Mouse (Mus musculus): Measurements from ENCODE around the gene Kctd12. TPM values are rescaled to one million over a fixed set of nuclear protein-coding genes. Genes with fewer than 3 reads are reported as not detected.
A peak's percentile ranks its signal among the peaks of the same experiment; 100 is the strongest.

Kctd12 gene
- 10.5 and 13.1 TPM in 2 replicates for polyA plus RNA-seq (2015; fragmentation: Nextera tagmentation; extraction: Ambion mirVana)

DNA sequence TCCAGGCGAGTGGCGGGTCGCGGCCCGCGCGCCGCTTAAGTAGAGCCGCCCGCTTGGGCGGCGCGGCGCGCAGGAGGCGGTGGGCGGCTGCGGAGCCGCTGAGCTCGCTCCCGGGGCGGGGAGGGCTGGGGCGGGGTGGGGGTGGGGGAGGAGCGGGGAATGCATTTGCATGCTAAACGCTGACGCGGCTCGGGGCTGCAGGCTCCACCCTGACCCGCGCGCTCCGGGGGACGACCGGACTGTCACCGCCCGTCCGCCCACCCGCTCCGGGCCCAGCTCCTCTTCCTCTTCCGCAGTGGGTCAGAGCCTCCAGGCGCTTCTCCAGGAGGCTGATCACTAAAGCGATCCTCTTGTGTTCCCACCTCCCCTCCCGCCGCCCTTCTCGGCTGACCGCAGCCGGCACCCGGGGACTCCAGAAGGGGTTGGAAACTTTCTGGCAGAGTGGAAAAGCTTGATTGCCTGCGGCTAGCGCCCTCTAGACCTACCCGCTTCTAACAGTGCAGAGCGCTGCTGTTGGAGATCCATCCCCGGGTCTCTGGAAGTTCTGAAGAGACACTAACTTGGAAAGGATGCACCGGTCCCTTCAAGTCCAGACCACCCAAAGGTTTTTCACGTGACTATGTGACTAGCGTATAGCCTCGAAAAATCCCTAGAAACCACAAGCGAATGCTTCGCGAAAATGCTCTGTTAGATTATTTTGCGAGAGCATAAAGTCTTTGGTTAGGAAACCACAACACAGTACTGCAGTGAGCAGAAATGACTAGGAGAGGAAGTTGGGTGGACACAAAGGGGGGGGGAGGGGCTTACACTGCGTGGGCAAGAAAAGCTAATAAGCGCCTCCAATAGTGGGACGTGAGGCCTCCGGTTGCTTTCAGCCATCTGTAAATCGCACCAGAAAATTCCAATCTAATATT lies at the start of gene Kctd12:
Gene Kctd12 (minus strand): TSS at position 11 of the 914 bp plus-strand sequence.
- H3K4me2 ChIP-seq: peak within 1 kb of the TSS; percentile 89
- no peaks in the 10 kb centered on the region for H3K36me3 ChIP-seq
- no peaks in the 10 kb centered on the region for H3K9me3 ChIP-seq
- 2% methylated on average over 52 of the region's 66 CpGs for WGBS
- H3K4me1 ChIP-seq (replicated peaks): peaks cover 25% of the 10 kb centered on the region
- ATAC-seq (ENCODE audit: low FRiP score, low read depth): peak; percentile 93
- H3K27ac ChIP-seq (replicated peaks): peak within 1 kb of the TSS; percentile 83
- 0 out of 2 replicates have a peak, but pooled peaks cover 3% of the 10 kb centered on the region for H3K27me3 ChIP-seq
- peak within 1 kb of the TSS; percentile 78 for H3K9ac ChIP-seq
- H3K4me3 ChIP-seq: peak within 1 kb of the TSS; percentile 83

DNA sequence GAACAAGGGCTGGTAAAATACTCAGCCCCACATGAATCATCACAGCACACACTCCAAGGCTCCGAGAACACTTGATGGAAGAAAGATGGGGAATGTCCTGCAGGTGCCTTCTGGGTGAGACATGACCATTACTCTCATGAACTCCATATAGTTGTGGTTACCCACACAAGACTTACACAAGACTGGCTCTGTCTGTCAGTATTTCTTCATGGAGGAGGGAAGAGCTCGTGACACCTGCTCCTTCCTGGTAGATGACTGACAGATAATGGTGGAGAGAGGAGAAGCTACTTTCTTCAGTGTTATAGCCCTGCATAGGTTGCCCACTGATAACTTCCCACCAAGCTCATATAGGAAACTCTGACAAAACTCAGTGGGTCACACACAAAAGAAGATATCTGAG lies 46.8 kb upstream of the Kctd12 start:
- no peak overlapping the region for H3K4me2 ChIP-seq
- H3K4me1 ChIP-seq (replicated peaks): no peaks in the 10 kb centered on the region
- H3K9me3 ChIP-seq: no peaks in the 10 kb centered on the region
- H3K27ac ChIP-seq (replicated peaks): no peak overlapping the region
- H3K27me3 ChIP-seq: no peaks in the 10 kb centered on the region
- no peak overlapping the region for H3K4me3 ChIP-seq
- no peak overlapping the region for H3K9ac ChIP-seq
- 90% methylated on average over 2 of the region's 2 CpGs for WGBS
- H3K36me3 ChIP-seq: no peaks in the 10 kb centered on the region
- no peak for ATAC-seq (ENCODE audit: low FRiP score, low read depth)

DNA sequence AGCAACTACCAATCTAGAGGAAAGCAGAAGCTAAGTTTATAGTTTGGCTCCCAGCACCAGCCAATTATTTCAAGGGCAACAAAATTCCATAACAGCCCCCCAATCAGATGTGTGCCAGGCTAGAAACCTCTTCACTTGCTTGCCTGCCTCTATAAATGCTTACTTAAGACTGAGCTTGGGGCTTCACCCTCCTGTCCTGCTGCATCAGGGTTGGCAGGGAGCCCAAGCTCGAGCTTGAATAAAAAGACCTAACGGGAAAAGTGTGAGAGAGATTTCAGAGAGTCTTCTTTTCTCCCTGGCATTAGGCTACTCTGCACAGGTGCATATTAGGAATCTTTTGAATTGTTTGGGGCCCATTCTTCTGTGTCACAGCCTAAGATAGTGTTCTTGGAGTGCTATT lies 37.6 kb upstream of the Kctd12 start:
- H3K9ac ChIP-seq: no peak overlapping the region
- no peaks in the 10 kb centered on the region for H3K36me3 ChIP-seq
- 49% methylated on average over 2 of the region's 2 CpGs for WGBS

DNA sequence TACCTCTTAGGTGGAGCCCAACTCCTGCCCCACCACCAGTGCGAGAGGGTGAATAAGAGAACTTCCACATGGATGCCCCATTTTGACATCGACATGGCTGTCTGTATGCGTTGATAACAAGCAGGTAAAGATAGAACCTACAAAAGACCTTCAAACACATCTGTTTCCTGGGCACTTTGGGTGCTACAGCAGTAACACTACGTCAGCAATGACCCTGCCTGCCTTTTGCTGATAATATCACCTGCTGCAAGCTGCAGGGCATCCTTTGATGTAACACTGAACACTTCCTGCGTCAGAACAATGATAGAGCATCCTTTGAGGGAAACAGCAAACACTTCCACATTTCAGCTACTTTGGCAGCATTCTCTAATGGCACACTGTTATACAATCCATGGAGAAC lies 34.6 kb upstream of the Kctd12 start:
- Histone ChIP-seq H3K4me1 (replicated peaks) (no peaks in the 10 kb centered on the region), H3K27me3 (no peaks in the 10 kb centered on the region), H3K36me3 (no peaks in the 10 kb centered on the region), H3K4me3 (no peak overlapping the region), H3K4me2 (no peak overlapping the region), H3K27ac (replicated peaks) (no peak overlapping the region), H3K9ac (no peak overlapping the region), H3K9me3 (no peaks in the 10 kb centered on the region)
- ATAC-seq (ENCODE audit: low FRiP score, low read depth): no peak
- 75% methylated on average over 5 of the region's 5 CpGs for WGBS

More for the DNA sequence above, 37.6 kb upstream of the Kctd12 start:
- no peaks in the 10 kb centered on the region for H3K4me1 ChIP-seq (replicated peaks)
- no peak overlapping the region for H3K4me2 ChIP-seq
- no peak overlapping the region for H3K27ac ChIP-seq (replicated peaks)
- H3K27me3 ChIP-seq: no peaks in the 10 kb centered on the region
- ATAC-seq (ENCODE audit: low FRiP score, low read depth): no peak
- H3K9me3 ChIP-seq: no peaks in the 10 kb centered on the region
- H3K4me3 ChIP-seq: no peak overlapping the region

DNA sequence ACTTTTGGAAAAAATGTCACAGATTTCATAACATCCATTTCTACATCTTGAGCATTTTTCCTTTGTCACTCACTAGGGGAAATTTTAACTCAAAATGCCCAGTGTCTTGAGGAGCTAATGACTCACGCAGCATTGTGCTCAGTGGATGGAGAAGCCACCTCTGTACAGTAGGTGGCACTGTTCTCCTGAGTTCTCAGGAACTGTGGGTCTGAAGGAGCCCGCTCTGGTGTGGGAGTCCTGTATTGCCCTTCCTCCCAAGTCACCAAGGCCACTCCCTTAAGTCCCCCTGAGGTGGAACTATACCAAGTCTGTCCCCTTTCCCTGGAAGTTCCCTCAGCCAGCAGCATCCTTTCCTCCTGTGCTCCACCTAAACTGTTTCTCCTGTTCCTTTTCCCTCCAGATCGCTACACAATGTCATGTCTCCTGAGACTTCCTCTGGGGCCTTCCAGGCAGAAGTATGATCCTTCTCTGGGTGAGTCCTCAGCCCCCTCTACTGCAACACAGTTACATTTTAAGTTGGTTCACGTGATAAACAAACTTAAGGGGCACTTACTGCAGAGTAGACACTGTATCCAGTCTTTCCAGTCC lies 30.2 kb upstream of the Kctd12 start:
- Histone ChIP-seq H3K36me3 (no peaks in the 10 kb centered on the region), H3K9me3 (no peaks in the 10 kb centered on the region), H3K4me3 (no peak overlapping the region), H3K4me2 (no peak overlapping the region), H3K27ac (replicated peaks) (no peak overlapping the region), H3K4me1 (replicated peaks) (no peaks in the 10 kb centered on the region), H3K9ac (no peak overlapping the region), H3K27me3 (no peaks in the 10 kb centered on the region)
- peak; percentile 86 for ATAC-seq (ENCODE audit: low FRiP score, low read depth)
- 24% methylated on average over 4 of the region's 4 CpGs for WGBS

DNA sequence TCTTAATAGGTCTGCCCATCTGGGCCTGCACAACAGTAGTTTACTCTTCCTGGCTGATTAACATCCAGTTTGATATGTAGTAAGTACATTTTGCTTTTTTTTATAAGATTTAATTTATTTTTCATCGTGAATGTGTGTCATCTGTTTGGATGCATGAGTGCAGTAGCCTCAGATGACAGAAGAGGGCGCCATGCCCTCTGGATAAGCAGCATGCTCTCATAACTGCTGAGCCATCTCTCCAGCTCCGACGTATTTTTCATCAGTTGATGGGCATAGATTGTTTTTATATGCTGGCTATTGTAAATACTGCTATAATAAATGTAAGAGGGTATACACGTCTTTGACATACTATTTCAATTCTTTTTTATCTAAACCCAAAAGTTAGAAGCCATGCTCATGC lies 29.3 kb upstream of the Kctd12 start:
- Histone ChIP-seq H3K9ac (no peak overlapping the region), H3K27ac (replicated peaks) (no peak overlapping the region), H3K4me1 (replicated peaks) (no peaks in the 10 kb centered on the region), H3K27me3 (no peaks in the 10 kb centered on the region), H3K9me3 (no peaks in the 10 kb centered on the region), H3K36me3 (no peaks in the 10 kb centered on the region), H3K4me3 (no peak overlapping the region), H3K4me2 (no peak overlapping the region)
- ATAC-seq (ENCODE audit: low FRiP score, low read depth): no peak
- WGBS: 32% methylated on average over 5 of the region's 5 CpGs

DNA sequence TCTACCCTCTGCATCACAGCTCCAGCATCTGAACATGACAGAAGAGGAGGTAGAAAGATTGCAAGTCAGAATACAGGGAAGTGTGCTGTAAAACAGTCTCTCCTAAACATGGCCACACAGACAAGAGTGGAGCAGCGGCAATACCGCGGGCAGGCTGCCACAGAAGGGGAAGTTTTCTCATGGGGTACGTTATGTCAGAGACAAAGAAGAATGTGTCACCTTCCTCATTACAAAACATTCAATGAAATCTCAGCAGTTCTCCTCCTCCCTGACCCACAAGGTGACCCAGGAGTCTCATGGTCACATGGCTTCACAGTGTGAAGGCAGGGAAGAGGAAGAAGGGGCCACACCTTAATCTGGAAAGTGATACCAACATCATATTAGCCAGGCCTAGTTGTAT lies 25.3 kb upstream of the Kctd12 start:
- ATAC-seq (ENCODE audit: low FRiP score, low read depth): no peak
- Histone ChIP-seq H3K4me2 (no peak overlapping the region), H3K27ac (replicated peaks) (no peak overlapping the region), H3K4me1 (replicated peaks) (no peaks in the 10 kb centered on the region), H3K9me3 (no peaks in the 10 kb centered on the region), H3K4me3 (no peak overlapping the region), H3K36me3 (no peaks in the 10 kb centered on the region), H3K9ac (no peak overlapping the region), H3K27me3 (no peaks in the 10 kb centered on the region)
- WGBS: 84% methylated on average over 4 of the region's 4 CpGs

DNA sequence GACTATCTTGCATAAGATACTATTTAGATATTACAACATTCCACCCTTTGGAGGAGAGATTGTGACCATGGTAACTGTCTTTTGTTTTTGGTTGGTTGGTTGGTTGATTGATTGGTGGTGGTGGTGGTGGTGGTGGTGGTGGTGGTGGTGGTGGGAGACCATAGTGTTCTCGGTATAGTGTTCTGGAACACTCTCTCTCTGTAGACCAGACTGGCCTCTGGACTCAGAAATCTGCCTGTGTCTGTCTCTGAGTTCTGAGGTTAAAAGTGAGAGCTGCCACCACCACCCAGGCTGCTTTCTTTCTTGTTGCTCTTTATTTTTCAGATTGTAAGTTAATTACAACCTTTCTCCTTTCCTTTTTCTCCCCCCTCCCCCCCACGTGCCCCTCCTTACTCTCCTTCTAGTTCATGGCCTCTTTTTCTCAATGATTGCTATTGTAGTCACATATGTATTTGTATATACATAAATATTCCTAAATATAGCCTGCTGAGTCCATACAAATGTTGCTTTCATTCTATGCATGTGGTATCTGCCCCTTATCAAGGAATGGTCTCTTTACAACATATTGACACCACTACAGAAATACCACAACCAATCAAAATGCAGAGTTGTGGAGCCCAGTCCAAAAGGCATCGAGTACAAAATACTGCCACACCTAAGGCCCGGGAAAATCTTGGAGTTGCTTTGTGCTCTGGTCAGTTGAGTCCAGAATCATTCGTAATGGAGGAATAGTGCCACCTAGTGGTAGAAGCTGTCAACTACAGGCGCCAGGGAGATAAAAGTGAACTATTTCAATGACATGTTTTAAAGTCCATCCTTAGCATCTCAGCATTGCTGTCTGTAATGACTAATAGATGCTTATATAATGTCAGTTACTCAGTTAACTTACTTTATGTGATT lies 12.5 kb upstream of the Kctd12 start:
- H3K36me3 ChIP-seq: no peaks in the 10 kb centered on the region
- no peak overlapping the region for H3K27ac ChIP-seq (replicated peaks)
- no peaks in the 10 kb centered on the region for H3K9me3 ChIP-seq
- H3K27me3 ChIP-seq: no peaks in the 10 kb centered on the region
- no peaks in the 10 kb centered on the region for H3K4me1 ChIP-seq (replicated peaks)
- no peak overlapping the region for H3K9ac ChIP-seq
- 19% methylated on average over 6 of the region's 6 CpGs for WGBS
- H3K4me3 ChIP-seq: no peak overlapping the region
- peak; percentile 56 for ATAC-seq (ENCODE audit: low FRiP score, low read depth)
- no peak overlapping the region for H3K4me2 ChIP-seq

DNA sequence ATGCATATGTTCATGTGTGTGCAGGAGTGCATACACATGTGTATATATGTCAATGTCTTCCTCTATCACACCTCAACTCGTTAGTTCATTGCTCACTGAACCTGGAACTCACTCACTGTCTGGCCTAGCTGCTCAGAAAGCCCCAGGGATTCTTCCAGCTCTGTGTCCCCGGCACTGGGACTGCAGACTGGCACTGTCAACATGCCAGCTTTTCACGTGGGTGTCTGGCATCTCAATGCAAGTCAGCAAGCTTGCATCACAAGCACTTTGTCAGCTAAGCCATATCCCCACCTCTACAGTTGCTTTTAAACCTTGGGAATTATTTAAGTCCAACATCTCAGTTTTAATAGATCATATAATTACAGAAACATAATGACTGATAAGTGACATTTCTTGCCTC lies 8.3 kb upstream of the Kctd12 start:
- no peaks in the 10 kb centered on the region for H3K36me3 ChIP-seq
- no peak overlapping the region for H3K9ac ChIP-seq
- no peak overlapping the region for H3K4me2 ChIP-seq
- no peaks in the 10 kb centered on the region for H3K4me1 ChIP-seq (replicated peaks)
- no peak for ATAC-seq (ENCODE audit: low FRiP score, low read depth)
- no peak overlapping the region for H3K4me3 ChIP-seq
- no peaks in the 10 kb centered on the region for H3K27me3 ChIP-seq
- H3K27ac ChIP-seq (replicated peaks): no peak overlapping the region
- H3K9me3 ChIP-seq: no peaks in the 10 kb centered on the region
- WGBS: 40% methylated on average over 3 of the region's 3 CpGs

DNA sequence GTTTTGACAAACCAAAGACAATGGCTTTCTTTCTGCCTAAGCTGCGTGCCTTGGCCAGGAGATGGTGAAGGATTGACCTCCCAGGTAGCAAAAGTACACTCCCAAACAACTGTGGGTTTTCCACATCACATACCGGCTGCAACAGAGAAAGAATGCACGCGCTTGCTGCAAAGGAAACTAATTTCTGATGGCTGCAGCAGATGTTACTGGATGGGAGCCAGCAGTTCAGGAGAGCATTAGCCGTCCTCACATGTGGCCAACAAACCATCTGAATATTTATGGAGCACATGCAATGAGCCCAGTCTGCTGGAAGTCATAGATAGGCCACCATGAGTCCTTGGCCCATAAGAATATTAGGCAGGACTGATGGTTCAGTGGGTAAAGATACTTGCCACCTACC lies 7.4 kb upstream of the Kctd12 start:
- Histone ChIP-seq H3K27me3 (0 out of 2 replicates have a peak, but pooled peaks cover 1% of the 10 kb centered on the region), H3K9me3 (no peaks in the 10 kb centered on the region), H3K36me3 (no peaks in the 10 kb centered on the region), H3K4me2 (no peak overlapping the region), H3K4me3 (no peak overlapping the region), H3K4me1 (replicated peaks) (no peaks in the 10 kb centered on the region), H3K9ac (no peak overlapping the region), H3K27ac (replicated peaks) (no peak overlapping the region)
- no peak for ATAC-seq (ENCODE audit: low FRiP score, low read depth)
- 74% methylated on average over 5 of the region's 5 CpGs for WGBS

DNA sequence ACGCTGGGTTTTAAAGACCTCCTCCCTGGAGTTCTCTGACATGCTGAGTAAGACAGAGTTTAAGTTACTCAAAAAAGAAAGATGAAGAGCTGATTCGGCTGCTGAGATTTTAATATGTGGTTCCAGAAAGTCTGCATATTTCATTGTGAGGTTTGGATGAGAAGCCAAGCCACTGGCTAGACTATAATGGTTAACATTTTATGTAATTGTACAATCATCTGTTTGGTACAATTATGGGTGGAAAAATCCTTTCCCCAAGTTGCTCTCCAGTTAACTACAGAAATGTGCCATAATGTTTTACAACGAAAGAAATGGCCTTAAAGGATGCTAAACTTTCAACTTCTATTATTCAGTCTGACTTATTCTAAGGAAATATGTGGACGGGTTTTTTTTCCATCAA lies 6.8 kb upstream of the Kctd12 start:
- Histone ChIP-seq H3K27ac (replicated peaks) (no peak overlapping the region), H3K27me3 (0 out of 2 replicates have a peak, but pooled peaks cover 3% of the 10 kb centered on the region), H3K4me1 (replicated peaks) (no peaks in the 10 kb centered on the region), H3K36me3 (no peaks in the 10 kb centered on the region), H3K4me2 (no peak overlapping the region), H3K4me3 (no peak overlapping the region), H3K9me3 (no peaks in the 10 kb centered on the region), H3K9ac (no peak overlapping the region)
- 88% methylated on average over 4 of the region's 4 CpGs for WGBS
- ATAC-seq (ENCODE audit: low FRiP score, low read depth): no peak

DNA sequence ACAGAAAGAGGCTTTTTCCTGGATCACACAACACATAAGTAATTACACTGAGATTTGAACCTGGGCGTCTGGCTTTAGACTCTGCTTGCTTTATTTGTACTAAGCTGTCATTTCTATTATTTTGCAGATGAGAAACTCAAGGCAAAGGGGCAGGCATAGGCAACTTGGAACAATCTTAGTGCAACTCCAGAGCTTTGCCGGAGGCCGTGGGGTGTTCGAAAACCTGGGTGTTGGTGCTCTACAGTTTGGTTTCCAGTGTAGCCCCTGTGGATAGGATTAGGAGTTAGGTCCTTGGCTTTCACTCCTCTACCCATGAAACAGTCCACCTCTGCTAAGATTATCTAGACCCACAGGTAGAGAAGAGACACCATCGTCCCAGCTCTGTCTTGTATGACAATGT lies 5.2 kb upstream of the Kctd12 start:
- ATAC-seq (ENCODE audit: low FRiP score, low read depth): no peak
- no peak overlapping the region for H3K27ac ChIP-seq (replicated peaks)
- H3K9me3 ChIP-seq: no peaks in the 10 kb centered on the region
- H3K4me1 ChIP-seq (replicated peaks): peaks cover 8% of the 10 kb centered on the region
- 0 out of 2 replicates have a peak, but pooled peaks cover 3% of the 10 kb centered on the region for H3K27me3 ChIP-seq
- H3K36me3 ChIP-seq: no peaks in the 10 kb centered on the region
- no peak overlapping the region for H3K9ac ChIP-seq
- no peak overlapping the region for H3K4me2 ChIP-seq
- H3K4me3 ChIP-seq: no peak overlapping the region
- 85% methylated on average over 5 of the region's 5 CpGs for WGBS

All from hindbrain, embryonic 15.5 days (tissue).